Mouse (Mus musculus) neural tube, embryonic 11.5 days (tissue): ENCODE data around the gene Gpc4. TPM values are rescaled to one million over a fixed set of nuclear protein-coding genes. Genes with fewer than 3 reads are reported as not detected.

ENCODE experiments used
- ATAC-seq: fragments of 200-750 bp; cut with Nextera tagmentation; 2 replicates; pipeline ENCODE4 v1.8.0; 2017; ENCODE audit warnings: moderate number of reproducible peaks, mild to moderate bottlenecking, moderate TSS enrichment, moderate library complexity; ENCODE audit not compliant: insufficient read depth, low FRiP score, low TSS enrichment
- DNase-seq: peaks from one replicate; pipeline ENCODE4 v3.0.0-alpha.2; 2015; ENCODE audit warnings: low spot score
- H3K27ac ChIP-seq: fragments of 300-500 bp; sonication (generic); 2 replicates; pipeline ENCODE4 v1.5.1; 2014; ENCODE audit warnings: low read depth, mild to moderate bottlenecking, low read length
- H3K27me3 ChIP-seq: fragments of 300-500 bp; sonication (generic); 2 replicates; pipeline ENCODE4 v1.6.1; 2014; ENCODE audit warnings: mild to moderate bottlenecking, low read length, mixed read lengths; ENCODE audit not compliant: control insufficient read depth, insufficient read depth
- H3K36me3 ChIP-seq: fragments of 300-500 bp; sonication (generic); 2 replicates; pipeline ENCODE4 v1.6.1; 2014; ENCODE audit warnings: mild to moderate bottlenecking, low read length, moderate library complexity, mixed read lengths; ENCODE audit not compliant: control insufficient read depth, insufficient read depth
- H3K4me1 ChIP-seq: fragments of 300-500 bp; sonication (generic); 2 replicates; pipeline ENCODE4 v1.6.1; 2014; ENCODE audit warnings: low read length, mixed read lengths; ENCODE audit not compliant: control insufficient read depth, insufficient read depth
- H3K4me2 ChIP-seq: fragments of 300-500 bp; sonication (generic); 2 replicates; pipeline ENCODE4 v1.6.1; 2014; ENCODE audit warnings: low read depth, mild to moderate bottlenecking, moderate library complexity
- H3K4me3 ChIP-seq: fragments of 300-500 bp; sonication (generic); 2 replicates; pipeline ENCODE4 v1.5.1; 2014; ENCODE audit warnings: low read depth, low read length
- H3K9ac ChIP-seq: fragments of 300-500 bp; sonication (generic); 2 replicates; pipeline ENCODE4 v1.6.1; 2014; ENCODE audit warnings: mild to moderate bottlenecking, low read length
- H3K9me3 ChIP-seq: fragments of 300-500 bp; sonication (generic); 2 replicates; pipeline ENCODE4 v1.6.1; 2016; ENCODE audit warnings: low read length; ENCODE audit not compliant: control insufficient read depth
- WGBS: fragments of 180-500 bp; shearing (Covaris S2); extraction: QIAGEN DNeasy Blood & Tissue Kit; methylation state at CpG from one replicate; pipeline ENCODE4 v1.1.7; 2014; 5-methylcytosine and 5-hydroxymethylcytosine counted together
- polyA plus RNA-seq: library from polyadenylated mRNA; unstranded; fragments of >200 nt; fragmentation: Nextera tagmentation; extraction: Ambion mirVana; gene quantifications from 2 replicates; pipeline ENCODE4 v1.2.1, GENCODE M21; 2014

Gpc4 gene
- polyA plus RNA-seq, 1 experiment from 2014 or later, result 16.9 TPM

DNA sequence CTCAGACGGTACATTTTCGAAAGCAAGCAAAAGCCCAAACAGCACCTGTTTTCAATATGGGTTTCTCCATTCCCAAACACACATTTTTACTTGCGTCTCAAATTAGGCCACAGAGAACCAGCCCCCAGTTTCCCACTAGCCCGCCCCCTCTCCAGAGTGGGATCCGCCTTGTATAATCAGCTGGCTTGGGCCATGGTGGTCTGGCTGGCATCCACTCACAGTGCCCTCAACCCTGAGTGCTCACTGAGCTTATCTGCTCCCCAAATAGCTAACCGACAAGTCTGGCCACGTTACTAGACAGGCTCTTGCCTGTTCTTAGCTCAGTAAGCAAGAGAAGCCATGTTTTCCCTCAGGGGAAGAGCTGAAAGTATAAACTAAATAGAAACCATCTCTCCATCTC lies 134.9 kb downstream of the Gpc4 start:
- DNase-seq (no peak), ATAC-seq (no peak)
- no peaks in the 10 kb centered on the region for H3K4me1 ChIP-seq
- no peaks in the 10 kb centered on the region for H3K27me3 ChIP-seq
- no peak overlapping the region for H3K4me2 ChIP-seq
- no peak overlapping the region for H3K27ac ChIP-seq
- H3K9ac ChIP-seq, result no peak overlapping the region
- H3K36me3 ChIP-seq, result no peaks in the 10 kb centered on the region
- H3K9me3 ChIP-seq, result no peaks in the 10 kb centered on the region
- 84% methylated on average over 7 of the region's 7 CpGs for WGBS
- no peak overlapping the region for H3K4me3 ChIP-seq

DNA sequence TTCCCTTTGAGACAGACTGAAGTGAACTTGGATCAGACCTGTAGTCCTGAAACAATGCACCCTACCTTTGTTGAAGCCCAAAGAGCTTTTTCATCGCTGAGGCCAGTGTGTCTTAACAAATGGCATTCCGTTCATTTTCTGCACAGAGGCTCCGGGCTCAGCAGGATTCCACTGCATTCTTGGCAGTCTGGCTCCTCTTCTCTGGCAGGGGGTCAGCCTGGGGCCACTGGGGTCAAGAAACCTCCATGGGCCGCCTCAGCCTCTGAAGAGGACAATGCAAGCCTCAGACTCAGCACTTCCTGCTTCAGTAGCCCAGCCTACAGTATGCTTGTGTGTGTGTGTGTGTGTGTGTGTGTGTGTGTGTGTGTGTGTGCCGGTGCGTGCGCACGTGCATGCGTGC lies 147.4 kb downstream of the Gpc4 start:
- Histone ChIP-seq H3K27ac (no peak overlapping the region), H3K27me3 (no peaks in the 10 kb centered on the region), H3K4me3 (no peak overlapping the region), H3K4me1 (no peaks in the 10 kb centered on the region), H3K4me2 (no peak overlapping the region), H3K9ac (no peak overlapping the region), H3K9me3 (no peaks in the 10 kb centered on the region), H3K36me3 (no peaks in the 10 kb centered on the region)
- WGBS, result 48% methylated on average over 8 of the region's 9 CpGs
- ATAC-seq (no peak), DNase-seq (peak; percentile 40)

Other genes with a start within 250 kb of the Gpc4 start
- not detected in 2 replicates for gene 1700080O16Rik, start 192.5 kb downstream of the Gpc4 start, polyA plus RNA-seq